Mouse (Mus musculus): Measurements from ENCODE around the gene Igfbp5. TPM values are rescaled to one million over a fixed set of nuclear protein-coding genes. Genes with fewer than 3 reads are reported as not detected.

Gene Igfbp5
- 16.2 TPM for polyA plus RNA-seq (2014; fragmentation: Illumina TruSeq; extraction: RNeasy Lipid Tissue Mini Kit (QIAGEN cat#74804); ENCODE audit: low replicate concordance)

DNA sequence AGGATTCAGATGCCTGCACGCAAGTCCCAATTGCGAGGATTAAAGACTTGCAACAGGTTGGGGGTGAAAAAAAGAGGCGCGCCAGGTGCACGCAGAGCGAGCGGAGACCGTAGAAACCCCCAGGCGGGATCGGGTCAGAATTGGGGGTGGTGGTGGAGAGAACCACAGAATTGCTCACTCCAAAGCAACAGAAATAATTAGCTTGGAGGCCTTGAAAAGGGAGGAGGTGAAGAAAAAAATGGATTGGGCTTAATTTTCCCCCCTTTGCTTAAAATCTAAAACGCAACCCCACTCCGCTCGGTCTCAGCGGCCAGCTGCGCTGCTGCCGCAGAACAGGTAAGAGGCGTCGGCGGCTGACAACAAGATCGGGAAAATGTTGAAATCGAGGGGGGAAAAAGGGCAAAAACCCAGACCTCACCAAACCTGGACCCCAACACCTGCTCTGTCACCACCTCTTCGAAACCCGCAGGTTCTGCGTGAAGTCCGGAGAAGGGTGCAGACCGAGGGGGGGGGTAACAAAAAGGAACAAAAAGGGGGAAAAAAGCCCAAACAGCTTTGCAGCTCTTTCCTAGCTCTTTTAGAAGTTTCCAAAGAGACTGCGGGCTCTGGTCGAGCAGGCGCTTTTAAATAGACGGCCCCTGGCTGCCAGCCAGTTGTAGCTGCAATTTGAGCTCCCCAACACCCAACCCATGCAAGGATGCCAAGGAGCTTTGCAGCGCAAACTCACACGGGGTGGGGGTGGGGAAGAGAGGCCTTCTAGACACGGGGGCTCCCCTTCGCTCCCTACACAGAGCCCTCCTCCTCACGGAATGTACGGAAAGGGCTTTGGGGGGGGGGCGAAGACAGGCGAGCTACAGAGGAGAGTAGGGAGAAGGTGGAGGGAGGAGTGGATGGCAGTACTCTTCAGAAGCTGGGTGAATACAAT is at the start of gene Igfbp5:
Gene Igfbp5 (minus strand): TSS at position 598 of the 925 bp plus-strand sequence.

DNA sequence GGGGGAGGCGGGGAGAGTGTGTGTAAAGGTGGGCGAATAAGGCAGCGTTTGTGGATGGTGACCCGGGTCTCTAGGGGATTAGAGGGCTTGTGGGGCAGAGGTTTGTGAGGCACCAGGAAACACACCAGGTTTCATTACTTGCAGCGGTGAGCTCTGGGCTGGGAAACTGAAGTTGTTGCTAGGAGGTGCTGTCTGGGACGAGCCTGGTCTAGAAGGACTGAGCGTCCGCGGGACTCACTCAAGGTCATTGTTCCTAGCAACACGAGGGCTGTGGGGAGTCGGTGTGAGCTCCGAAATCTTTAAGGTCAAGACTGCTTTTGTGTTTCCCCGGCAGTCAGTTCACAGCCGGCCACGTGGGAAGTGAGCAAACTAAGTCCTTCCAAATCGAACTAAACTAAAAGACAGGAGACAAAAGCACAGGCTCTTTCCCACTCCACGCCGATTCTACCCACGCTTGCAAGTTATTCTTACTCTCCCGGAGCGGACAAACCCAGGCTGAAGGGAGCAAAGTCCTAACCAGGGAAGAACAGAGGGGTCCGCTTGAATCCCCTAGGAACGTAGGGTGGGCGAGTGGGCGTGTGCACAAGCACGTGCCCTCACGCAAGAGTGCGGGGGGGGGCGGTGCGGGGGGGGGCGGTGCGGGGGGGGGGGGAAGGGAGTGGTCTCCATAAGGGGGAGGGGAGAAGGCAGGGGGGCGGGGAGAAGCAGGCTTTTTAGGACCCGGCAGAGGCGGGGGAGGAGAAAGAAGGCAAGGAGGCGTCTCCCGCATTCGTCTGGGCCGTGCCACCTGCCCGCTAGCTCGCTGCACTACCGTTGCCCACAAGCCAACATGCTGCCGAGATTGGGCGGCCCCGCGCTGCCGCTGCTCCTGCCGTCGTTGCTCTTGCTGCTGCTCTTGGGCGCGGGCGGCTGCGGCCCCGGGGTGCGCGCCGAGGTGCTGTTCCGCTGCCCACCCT is 50.7 kb downstream of the Igfbp5 start, which contains the start of gene Igfbp2:
Gene Igfbp2 (plus strand): TSS at position 753 of the 956 bp plus-strand sequence.

Other genes starting within 250 kb of the Igfbp5 start
- gene Ankar, start 174.3 kb downstream of the Igfbp5 start, polyA plus RNA-seq (2014; fragmentation: Illumina TruSeq; extraction: RNeasy Lipid Tissue Mini Kit (QIAGEN cat#74804); ENCODE audit: low replicate concordance), result not detected
- gene Rpl37a, start 163.6 kb downstream of the Igfbp5 start, polyA plus RNA-seq (2014; fragmentation: Illumina TruSeq; extraction: RNeasy Lipid Tissue Mini Kit (QIAGEN cat#74804); ENCODE audit: low replicate concordance), result 20.0 TPM
- gene Igfbp2, start 50.4 kb downstream of the Igfbp5 start, polyA plus RNA-seq (2014; fragmentation: Illumina TruSeq; extraction: RNeasy Lipid Tissue Mini Kit (QIAGEN cat#74804); ENCODE audit: low replicate concordance), result not detected
- gene Tnp1, start 141.0 kb upstream of the Igfbp5 start, polyA plus RNA-seq (2014; fragmentation: Illumina TruSeq; extraction: RNeasy Lipid Tissue Mini Kit (QIAGEN cat#74804); ENCODE audit: low replicate concordance), result not detected

Data from small intestine, adult 10 weeks (tissue).